Mouse (Mus musculus) retina, adult 2 months (tissue): ENCODE data around the gene Camk2d.

ENCODE experiments used
- DNase-seq: peaks from one replicate; pipeline ENCODE4 v3.0.0-alpha.2; 2012; ENCODE audit warnings: low read depth, low spot score

The Camk2d gene

DNA sequence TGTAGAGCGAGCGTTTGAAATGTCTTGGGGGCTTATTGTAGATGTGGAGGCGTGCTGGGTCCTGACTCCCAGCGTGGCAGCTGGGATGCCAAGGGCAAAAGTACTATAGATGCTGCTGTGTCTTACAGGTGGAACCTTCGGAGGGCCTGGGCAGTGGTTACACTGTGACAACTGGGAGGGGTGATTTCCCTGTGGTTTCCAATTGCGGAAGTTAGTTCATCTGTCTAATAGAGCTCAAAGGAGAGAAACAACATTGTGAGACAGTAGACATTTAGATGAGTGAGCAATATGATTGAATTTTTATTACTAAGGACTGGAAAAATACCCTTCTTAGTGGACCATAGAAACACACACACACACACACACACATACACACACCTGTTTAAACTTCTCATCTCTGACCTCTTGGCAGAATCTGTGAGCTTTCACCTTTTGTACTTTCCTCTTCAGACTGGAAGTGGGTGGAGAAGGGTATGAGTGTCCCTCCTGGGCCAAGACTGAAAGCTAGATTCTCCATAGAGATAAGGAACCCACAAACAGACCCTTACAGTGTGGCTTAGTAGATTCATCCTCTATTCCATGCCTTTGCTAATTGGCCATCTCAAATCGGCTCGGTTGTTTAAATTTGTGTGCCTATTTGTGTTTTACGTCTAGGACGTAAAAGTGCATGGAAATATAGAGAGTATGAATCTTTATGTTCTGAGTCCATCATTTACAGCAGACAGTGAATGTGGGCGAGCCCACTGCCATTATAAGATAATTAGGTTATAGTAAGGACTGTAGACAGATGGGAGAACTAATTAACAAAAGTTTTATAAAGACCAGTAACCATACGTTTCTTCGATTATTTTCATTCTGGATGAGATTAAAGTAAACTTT lies 94.8 kb downstream of the Camk2d start:
- DNase-seq: no peak

DNA sequence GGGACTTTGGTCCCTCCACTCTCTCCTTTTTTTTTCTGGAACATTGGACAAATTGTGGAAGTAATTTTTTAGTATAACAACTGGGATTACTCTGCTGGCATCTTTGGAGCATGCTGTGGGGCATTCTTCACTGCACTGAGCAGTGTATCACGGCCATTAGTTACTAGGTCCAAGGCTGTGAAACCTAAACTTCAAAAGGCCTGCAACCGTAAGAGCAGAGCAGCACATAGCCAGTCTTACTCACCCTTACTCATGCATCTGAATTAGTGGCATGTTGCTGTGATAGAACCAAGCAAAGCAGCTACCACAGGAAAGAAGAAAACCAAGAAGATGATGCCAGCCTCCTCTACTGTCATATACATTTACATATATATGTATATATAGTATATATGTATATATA lies 95.5 kb downstream of the Camk2d start:
- no peak for DNase-seq

DNA sequence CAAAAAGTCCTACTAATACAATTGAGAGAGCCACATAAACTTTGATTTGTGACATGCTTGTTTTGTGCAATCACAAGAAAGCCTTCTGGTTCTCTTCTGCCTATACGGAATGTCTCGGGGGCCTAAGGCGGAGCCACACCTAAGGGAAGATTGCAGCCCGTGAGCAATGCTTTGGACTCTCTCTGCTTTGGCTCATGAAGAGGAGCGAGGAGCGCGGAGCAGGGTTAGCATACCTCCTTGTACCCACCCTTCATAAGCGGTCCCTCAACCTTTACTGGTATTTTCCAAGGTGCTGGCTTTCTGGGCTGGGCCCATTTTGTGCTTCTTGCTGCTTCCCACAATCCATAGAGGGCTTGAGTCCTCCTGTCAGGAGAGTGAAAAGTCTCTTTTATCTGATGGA lies 96.7 kb downstream of the Camk2d start:
- no peak for DNase-seq

DNA sequence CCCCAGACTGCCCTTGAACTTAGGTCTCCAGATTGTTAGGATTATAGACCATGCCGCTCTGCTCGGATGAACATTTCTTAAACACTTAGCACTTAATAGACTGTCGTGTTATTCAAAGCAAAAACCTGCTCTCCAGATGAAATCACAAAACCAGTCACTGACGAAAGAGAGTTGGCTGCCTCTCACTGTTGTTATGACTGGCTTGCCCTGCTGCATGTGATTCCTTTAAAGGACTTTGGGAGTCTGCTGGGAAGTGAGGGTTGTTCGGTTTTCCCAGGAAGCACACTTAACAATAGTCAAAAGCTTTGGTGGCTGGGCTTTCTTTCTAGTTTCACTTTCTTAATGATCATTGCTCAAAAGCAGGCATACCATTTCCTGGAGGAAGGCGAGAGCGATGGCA lies 97.2 kb downstream of the Camk2d start:
- no peak for DNase-seq

DNA sequence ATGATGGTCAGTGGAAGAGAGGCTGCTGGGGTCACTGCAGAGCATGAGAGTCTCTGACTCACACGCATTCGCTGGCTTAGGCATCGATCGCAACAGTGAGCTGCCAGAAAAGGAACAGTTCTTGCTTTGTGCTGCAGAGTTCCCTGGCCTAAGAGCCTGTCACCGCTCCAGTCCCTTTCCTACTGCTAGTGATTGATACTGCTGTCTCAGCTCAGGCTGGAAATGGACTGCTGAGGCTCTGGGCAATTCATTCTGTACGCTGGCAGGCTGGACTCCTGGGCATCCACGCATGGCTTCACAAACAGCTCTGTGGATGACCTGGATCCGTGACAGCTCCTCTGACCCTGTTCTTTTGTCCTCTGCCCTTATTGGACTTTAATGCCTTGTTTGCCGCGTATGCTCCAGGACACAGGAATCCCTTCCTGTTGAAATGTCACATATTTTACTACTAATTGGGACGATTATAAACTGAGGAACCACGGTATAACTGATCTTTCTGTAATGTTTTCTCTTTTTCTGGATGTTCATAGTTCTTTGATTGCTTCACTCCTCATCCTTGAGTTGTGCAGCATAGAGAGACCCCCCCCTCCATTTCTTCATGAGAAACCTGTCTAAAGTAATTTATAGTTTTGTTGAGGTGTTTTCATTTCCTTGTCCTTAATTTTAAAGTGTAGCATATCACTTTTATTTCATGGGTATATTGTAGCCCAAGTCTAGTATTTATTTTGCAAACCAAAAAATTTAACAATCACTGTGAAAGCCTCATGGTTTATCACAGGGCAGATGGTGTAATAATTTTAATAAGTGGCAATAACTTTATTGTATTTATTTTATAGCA lies 99.6 kb downstream of the Camk2d start:
- peak; percentile 47 for DNase-seq

DNA sequence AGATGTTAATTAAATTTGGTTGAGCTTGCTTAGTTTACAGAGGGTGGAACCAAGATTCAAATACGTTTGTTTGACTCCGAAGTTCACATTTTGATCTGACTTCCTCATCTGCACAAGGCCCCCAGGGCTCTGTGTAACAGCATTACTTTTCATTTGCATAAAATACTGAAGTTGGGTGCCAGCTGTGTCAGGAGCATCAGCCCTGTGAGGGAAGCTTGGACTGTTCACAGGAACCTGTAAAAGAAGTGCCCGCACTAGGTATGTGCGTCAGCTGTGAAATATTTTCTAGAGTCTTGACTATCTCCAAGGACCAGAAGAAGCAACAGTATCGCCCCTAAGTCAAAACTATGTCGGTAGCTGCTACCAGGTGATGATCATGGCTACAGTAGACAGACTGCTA lies 100.5 kb downstream of the Camk2d start:
- no peak for DNase-seq

DNA sequence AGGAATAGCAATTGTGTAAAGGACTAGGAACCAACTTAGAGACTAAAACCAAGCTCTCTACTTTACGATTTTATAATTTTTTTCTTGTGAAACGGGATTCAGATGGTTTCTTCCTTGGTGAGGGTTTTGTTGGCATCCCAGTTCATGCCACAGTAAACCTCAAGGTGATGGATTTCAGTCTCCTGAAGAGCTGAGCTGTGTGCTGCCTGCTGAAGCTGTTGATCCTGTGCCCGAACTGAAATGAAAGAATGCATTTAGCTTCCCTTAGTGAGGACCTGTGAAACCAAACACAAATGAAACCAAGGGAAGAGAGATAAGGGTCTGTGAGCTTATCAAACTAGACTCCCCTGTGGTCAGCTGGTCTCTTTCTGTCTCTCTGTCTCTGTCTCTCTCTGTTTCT lies 103.6 kb downstream of the Camk2d start:
- no peak for DNase-seq

DNA sequence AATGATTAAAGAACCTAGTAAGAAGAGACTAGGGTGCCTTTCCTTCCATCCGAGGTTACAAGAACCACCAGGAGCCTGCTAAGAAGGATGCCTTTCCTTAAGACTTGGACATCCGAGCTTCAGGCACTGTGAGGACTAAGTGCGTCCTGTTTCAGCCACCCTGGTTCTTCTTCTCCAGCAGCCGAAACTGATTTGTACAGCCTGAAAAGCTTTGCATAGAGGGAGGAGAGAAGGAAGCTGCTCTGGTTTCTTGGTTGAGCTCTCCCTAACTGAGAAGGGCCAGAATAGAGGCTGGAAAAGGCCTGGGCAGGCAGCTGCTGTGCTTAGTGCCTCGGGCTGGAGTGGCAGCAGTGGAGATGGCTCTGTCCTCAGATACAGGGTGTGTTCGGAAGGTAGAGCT lies 105.0 kb downstream of the Camk2d start:
- DNase-seq: no peak

DNA sequence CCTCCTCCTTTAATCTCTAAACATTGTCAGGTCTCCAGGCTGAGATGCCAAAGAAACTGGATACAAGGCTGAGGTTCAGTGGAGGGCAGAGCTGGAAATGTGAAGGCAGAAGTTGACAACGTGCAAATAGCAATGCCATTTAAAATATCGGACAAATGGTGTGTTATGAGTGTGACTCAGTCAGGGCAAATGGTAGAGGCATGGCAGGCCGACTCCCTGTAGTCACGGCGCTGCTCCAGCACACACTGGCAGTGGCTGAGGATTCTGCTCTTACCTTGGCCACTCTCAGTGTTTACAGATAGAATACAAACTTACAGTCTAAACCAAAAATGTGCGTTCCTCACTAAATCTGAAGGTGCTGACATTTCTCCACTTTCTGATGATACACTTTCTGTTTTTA lies 105.5 kb downstream of the Camk2d start:
- DNase-seq: no peak

DNA sequence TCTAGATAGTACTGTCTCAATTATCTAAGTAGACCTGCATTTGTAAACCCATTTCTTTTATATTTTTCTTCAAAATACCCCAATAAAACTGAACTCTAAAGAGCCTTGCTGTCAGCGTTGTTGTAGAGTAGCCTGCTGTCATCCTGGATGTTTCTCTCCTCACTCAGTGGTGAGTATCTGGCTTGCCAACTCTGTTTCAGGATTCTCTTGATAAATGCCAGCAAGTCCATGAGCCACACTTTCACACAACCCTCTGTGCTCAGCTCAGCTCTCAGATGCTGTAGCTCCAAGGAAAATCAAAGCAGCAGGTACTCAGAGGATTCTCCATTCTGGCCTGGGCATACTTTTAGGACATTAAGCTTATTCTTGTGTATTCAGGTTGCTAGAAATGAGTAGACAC lies 109.4 kb downstream of the Camk2d start:
- no peak for DNase-seq

DNA sequence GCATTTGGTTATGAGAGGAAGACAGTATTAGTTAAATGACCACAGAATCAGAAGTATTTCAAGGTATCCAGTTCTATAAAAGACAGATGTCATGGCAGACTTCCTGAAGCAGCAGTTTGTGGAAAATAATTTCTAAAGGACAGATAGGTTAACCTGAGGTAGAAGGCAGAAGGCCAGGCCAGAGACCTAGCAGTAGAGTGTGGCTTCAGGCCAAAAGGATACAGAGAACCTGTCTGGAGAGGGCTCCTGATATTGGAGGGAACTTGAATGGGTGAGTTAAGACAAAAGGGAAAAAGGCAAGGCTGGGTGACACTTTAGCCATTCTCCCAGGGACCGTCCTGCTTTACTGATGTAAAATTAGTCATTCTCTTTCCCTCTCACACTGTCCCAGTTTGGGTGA lies 118.2 kb downstream of the Camk2d start:
- no peak for DNase-seq

DNA sequence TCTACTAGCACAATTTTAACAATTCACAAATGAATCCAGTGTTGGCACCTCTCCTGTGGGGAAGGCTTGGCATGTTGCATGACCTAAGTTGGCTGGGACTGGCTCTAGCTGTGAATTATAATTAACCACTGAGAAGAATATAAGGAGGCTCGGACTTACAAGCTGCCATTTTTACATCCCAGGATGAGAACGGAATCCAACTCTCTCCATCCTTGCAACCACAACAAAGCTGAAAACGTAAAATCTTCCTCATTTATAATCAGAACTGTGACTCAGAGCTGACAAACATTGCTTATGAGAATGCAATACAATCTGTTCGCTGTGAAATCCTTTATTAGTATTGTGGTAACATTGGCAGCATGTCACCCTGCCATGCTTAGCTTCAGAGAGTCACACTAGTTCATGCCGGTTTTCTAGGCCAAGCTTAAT lies 126.9 kb downstream of the Camk2d start:
- DNase-seq: no peak

DNA sequence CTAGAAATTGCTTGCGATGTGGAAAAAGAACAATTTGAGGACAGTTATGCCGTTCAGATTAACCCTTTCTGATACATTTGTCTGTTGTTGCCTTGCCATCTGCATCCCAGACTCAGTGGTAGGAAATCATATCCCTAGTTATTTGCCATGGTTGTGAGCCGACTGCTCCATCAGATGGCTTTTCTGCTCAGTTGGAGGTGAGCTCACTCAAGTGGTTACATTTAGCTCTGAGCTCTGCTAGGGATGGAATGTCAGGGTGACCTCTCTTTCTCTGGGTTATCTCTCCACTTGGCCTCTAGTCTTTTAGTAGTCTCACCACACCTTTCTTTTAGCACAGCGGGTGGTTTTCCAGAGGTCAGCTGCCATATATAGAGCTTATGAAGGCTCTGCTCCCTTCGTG lies 127.4 kb downstream of the Camk2d start:
- no peak for DNase-seq

DNA sequence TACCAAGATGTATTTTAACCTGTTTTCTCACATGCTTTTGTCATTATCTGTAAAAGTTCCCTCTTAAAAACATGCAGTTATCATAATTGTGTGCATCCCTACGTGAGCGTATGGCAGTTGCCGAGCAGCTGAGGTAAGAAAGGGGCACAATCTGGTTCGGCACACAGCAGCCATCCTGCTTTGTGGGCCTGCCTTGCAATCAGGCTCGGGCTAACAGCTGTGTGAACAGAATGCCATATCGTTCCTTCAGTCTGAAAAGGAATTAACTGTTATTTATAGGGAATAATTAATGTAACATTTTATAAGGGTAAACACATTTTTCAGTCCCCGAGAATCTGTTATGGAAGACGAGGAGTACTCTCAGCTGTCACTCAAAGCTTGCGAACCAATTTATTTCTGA lies 129.5 kb downstream of the Camk2d start:
- DNase-seq: no peak

DNA sequence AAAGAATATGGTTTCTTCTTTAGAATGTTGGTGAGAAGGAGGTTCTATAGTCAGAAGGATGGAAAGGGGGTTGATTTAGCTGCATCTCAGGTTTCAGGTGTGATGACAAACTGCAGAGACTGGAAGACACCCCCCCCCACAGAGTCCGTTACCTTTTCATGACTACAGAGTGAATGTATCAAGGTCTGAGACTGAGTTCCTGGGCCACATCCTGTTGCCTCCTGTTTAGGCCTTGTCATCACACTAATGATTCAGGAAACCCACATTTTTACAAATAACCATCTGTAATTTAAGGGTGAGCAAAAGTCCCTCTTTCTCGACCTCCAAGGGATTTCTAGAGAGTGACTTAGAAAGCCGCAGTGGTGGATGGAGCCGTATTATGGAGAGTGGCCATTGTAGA lies 131.3 kb downstream of the Camk2d start:
- no peak for DNase-seq

DNA sequence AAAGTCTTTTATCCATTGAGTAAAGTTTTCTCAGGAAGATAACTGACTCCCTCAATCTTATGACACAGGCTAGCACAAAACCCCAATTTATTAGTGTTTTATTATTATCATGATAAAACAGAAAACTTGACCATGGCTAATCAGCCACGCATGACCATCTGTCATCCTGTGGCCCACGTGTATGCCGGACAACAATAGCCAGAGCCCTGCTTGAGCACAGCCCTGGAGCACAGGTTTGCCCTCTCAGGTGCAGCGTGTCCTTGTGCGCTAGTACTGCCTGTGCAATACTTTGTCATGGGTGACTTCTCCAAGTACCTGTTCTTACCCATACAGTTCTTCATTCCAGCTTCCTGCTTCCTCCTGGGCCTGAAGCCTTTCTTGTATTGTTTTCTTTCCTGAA lies 134.3 kb downstream of the Camk2d start:
- DNase-seq: no peak

DNA sequence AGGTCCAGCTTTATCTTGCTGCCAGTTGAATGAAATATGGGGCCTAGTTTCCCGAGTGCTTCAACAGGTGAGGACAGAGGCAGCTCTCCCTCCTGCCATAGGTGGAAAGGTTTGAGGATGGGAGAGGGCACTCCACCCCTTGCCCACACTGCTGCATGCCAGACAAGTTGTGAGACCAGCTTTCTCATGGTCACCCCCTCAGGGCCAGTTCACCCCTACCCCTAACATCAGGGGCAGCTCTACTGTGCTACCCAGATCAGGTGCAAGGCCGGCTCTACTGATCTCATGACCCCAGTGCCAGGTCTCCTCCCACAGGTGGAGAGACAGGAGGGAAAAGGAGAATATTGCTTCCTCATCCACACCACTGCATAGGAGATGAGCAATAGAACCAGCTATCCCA lies 136.2 kb downstream of the Camk2d start:
- no peak for DNase-seq

DNA sequence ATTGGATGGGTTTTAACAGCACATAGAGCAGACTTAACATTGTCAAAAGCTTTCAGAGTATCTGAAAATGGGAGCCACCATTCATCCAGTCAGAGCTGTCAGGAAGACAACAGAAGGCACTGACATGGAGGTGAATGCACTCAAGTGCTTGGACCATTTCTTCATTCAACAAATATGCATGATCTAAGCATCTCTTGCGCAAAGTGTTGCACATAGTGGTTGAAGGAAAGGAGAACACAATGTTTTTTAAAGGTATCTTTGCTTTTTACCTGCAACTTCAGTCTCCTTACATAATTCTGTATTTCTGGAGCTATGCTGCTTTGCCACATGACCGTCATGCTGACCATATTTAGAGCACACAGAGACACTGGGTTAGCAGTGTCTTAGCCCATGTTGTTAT lies 138.4 kb downstream of the Camk2d start:
- no peak for DNase-seq

DNA sequence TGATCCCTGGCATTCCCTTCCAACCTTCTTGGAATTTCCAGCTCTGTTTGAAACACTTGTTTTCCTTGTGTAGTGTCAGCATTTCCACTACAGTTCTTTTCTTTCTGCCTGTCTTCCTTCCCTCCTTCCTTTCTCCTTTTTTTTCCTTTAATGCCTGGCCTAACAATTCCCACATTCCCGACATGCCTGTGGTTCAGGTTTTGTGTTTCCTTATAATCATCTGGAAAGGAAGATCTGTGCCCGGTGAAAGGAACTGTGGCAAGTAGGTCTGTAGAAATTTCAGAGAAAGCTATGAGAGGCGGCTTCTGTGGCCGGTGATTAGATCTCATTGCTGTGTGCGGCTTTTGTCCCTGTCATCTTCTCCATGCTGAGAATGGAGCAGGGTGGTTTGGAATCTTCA lies 139.1 kb downstream of the Camk2d start:
- DNase-seq: no peak

DNA sequence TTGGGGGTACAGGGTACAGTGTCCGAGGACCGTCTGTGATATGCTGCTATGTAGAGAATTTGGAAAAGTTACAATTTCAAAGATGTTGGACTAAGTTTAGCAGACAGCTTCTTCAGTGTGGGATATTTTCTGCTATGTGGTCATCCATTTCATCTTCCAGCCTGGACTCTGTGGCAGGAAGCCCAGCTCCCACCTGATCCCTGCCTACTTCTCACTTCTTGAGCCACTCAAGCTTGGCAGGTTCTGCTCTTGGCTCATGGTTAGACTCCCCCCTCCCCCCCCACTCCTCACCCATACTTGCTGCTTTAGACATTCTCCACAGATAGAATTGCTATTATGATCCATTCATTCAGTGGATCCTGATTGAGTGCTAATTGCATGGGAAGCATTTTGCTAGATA lies 141.0 kb downstream of the Camk2d start:
- DNase-seq: no peak

DNA sequence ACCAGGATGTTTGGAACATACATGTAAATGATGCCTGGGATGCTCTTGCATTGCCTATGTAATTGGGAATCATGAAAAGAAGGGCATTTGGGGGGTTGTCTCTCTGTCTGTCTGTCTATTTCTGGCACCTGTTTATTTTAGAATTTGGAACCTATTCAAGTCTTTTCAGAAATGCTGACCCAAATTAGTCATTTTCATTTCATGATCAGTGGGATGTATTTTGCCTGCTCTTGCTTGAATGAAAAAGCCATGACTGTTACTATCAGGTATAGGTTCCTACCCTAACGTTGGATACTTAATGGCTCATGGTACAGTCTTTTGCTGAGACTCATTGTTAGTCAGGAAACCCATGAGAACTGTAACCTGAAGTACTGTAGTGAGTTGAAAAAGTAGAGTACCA lies 144.0 kb downstream of the Camk2d start:
- no peak for DNase-seq

DNA sequence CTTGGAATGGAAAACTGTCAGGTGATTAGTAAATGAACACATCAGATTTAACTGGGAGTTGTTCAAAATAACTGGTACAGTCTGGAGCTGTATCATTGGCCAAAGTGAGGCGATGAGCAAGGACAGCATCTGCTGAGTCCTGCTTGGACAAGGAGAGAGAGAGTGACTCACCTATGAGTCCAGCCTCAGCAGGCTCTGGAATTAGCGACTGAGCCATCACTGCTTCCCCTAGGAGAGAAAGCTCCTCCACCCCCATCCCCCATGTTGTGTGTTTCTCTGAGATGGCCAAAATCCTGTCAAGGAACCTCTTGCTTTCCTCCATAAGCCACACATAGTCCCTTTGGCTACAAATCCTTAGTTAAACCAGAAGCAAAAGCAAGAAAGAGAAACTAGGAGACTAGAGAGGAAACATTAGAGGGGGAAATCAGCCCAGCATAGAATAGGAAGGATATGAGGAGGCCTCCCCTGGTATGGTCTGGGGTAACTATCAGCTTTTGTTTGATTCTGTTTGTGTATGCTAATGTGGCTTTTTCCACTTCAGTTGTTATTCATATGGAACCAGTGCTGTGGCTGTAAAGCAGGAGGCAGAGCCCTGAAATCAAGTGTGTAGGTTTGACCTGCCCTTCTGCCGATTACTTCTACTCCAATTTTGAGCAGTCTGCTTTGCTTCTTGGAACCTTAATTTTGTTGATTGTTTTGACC lies 148.5 kb downstream of the Camk2d start:
- no peak for DNase-seq
